Mouse (Mus musculus) layer of hippocampus, postnatal 10 days (tissue): ENCODE data around the gene Ly6g6f. TPM values are rescaled to one million over a fixed set of nuclear protein-coding genes. Genes with fewer than 3 reads are reported as not detected.
"Not testable (repeated sequence)": the region's sequence is repeated elsewhere in the genome, so short reads cannot be mapped to it uniquely, and the experiment has no call there.

Experiments used
- DNase-seq, 2 experiments: peaks; one replicate each; pipeline ENCODE4 v3.0.0; 2021; ENCODE audit warnings: low spot score in 2 of 2
- long read RNA-seq: library from polyadenylated mRNA; stranded (forward); transcript quantifications from one replicate; pipeline ENCODE4 v2.0.0, GENCODE M21; 2023
- total RNA-seq, 2 experiments: library from RNA; stranded (reverse); gene quantifications; 2 replicates each; pipeline ENCODE4 v1.2.3; 2021

Ly6g6f gene
- total RNA-seq = not detected
- long read RNA-seq = 0 reads

DNA sequence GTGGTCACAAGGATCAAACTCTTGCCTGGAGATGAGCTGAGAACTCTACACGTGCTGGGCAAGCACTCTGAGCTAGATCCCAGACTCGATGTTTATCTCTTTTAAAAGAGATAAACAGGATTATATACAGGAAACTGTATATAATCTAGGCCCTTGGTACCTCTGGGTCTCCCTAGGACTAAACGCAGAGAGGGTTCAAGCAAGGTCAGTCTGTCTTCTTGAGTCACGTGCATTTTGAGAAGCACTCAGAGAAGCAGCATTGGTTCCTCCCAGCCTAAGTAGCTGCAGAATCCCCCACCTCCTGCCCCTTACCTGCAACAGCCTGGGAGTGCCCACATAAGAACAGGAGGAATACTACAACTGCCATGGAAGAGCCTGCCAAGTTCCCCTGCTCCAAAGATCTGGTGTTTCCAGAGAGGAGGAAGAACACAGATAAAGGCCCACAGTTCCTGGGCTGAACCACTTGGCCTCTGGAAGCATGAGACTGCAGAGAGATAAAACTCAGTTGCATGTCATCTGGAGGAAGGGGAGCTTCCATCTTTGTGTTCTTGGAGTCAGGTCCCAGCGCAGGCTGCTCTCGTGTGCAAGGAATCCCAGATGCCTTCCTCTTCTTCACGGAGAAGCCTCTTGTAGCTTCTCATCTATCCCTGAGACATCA, at the start of gene Ly6g6f:
Ly6g6f (minus strand) TSS at position 403 of the 658 bp plus-strand sequence.
- DNase-seq = no peak

DNA sequence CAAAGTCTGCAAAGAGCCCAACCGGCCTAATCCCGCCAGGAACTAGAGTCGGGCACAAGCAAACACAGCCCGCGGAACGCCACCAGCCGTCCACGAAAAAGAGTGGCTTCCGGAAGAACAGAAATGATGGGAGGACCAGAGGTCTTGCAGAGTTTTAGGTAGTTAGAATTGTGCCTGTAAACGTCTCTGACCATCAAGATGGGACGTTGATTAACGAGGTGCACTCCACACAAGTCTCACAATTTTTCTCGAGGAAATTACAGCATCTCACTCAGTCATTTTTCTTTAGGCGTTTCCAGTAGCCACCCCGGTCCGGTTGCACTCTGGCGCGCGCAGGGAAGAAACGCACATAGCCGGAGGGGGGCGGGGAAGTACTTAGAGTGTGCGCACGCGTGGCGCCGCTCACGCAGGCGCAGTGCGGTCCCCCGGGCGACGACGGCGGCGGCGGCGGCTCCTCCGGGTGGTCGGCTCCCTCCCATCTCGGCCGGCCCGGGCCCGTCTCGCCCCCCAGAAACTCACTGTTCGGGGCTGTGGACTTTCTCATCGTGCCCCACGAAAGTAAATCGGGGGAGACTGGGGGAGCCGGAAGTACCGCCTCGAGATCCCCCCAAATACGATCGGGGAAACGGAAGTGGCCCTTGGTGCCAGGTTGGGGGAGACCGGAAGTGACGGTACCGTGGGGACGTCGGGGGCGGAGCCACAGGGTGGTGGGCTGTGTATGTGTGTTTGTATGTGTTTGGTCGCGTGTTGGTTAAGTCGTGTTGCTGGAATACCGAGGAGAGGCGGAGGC, 49.6 kb upstream of the Ly6g6f start, which contains the start of gene Bag6:
Bag6 (plus strand) TSS at position 378 of the 790 bp plus-strand sequence.
- peak; percentile 95 to 97 for DNase-seq

DNA sequence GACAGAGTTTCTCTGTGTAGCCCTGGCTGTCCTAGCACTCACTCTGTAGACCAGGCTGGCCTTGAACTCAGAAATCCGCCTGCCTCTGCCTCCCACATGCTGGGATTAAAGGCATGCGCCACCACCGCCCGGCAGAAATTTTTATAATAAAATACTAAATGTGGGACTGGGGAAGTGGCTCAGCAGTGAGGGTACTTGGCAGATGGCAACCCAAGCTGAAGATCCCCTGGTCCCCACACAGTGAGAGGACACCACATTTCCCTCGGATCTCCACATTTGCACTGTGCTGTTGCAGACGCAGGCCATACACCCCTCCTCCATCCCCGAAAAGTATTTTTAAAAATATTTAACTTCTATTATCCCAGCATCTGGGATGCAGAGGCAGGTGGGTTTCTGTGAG, 48.1 kb upstream of the Ly6g6f start:
- DNase-seq = no peak

DNA sequence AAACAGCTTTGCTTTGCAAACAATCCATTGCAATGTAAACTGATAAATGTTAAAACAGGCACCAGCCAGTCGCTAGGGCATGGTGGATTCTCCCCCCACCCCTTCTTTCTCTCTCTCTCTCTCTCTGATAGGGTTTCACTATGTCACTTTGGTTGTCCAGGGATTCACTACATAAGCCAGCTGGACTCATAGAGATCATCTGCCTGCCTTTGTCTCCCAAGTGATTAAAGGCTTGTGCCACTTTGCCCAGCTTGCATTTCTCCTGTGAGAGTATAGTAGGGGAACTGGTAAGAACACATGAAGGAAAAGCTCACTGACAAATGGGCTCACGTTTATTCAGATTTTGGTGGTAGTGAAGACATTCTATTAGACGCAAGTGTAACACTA, 46.8 kb upstream of the Ly6g6f start:
- DNase-seq = no peak

DNA sequence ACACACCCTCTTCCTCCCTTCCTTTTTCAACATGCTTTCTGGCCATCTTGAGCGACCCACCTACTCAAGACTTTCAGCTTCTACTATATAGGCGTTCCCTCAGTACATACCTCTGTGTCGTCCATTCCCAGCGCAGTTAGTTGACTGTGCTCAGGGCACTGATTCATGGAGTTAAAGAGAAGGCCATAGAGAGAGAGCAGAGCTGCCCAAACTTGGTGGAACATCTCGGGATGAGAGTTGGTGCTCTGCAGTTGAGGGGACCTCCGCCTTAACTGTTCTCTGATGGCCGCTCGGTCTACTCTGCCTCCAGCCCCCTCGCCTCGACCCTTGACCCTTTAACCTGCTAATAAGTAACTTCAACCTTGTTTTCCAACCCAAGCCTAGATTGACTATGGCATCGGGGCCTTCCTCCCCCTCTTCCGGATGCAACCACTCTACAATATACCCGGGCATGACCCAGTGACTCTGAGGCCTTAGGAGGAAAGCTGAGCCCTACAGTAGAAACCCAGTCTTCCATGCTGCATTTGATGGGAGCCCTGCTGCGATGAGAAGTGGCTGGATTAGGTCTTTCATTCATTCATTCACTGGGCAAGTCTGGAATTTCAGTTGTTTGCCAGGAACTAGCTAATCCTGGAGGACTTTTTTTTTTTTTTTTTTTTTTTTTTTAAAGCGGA, 46.2 kb upstream of the Ly6g6f start, which contains the start of gene Apom:
Apom (minus strand) TSS at position 551 of the 674 bp plus-strand sequence.
- no peak for DNase-seq

DNA sequence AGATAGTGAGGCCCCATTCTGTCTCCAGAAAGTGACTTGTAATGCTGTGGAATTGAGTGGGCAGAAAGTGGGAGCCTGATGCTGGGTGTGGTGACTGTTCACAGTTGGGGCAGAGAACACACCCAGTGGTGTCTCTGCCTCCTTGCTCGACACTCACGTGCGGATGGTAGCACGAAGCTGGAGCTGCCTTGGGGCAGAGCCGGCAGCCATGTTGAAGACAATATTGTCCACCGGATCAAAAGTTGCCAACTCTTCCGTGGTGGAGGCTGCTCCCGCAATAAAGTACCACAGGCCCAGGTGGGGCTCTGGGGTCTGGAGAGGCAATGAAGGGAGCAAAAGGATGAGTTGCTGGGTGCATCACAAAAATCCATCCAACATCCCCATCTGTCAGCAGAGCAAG, 45.6 kb upstream of the Ly6g6f start:
- DNase-seq = no peak

DNA sequence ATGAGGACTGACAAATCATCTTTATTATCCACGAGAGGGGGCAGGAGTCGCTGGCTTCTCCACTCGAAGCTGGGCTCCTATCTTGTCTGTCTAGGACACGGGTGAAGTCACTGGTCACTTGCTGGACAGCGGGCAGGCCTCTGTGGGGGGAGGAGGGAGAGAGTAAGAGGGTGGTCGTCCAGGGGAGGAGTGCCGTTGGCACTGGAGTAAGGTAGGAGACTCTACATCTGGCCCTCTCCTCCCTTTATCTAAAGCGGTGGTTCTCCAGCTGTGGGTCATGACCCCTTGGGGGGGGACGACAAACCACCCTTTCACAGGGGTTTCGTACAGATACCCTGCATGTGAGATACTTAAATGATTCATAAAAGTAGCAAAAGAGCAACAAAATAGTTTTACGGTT, 43.6 kb upstream of the Ly6g6f start:
- no peak for DNase-seq

DNA sequence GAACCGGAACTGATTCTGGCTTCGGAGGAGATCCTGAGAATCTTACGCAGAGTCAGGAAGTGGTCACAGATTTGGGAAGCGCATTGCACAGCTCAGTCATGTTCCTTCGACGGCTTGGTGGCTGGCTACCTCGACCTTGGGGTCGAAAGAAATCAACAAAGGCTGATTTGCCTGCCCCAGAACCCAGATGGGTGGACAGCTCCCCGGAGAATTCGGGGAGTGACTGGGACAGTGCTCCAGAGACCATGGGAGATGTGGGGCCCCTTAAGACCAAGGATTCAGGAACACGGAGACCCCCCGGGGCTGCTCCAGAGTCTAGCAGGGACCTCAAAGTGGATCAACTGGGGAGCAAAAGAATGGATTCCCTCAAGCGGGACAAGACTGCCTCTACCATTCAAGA, 41.6 kb upstream of the Ly6g6f start:
- no peak for DNase-seq

DNA sequence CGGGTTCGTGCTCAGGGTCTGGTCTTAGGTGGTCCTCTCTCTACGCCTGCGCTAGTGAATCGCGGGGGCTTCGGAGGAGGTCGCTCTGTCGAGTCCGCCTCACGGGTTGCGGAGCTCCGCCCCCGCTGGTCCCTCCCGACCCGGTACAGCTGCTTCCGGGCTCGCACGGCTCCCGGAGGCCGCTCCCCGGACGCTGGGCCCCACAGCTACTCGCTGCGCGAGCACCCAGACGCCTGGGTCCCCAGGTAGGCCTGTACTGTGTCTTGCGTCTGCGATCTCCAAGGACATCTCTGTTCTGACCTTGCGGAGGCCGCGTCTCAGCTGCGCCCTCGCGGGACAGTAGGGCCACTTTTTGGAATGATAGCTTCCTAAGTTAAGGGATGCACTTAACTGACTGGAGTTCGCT, 40.8 kb upstream of the Ly6g6f start, which contains the start of gene D17H6S53E:
D17H6S53E (plus strand) TSS at position 168 of the 406 bp plus-strand sequence.
- peak; percentile 64 to 77 for DNase-seq

DNA sequence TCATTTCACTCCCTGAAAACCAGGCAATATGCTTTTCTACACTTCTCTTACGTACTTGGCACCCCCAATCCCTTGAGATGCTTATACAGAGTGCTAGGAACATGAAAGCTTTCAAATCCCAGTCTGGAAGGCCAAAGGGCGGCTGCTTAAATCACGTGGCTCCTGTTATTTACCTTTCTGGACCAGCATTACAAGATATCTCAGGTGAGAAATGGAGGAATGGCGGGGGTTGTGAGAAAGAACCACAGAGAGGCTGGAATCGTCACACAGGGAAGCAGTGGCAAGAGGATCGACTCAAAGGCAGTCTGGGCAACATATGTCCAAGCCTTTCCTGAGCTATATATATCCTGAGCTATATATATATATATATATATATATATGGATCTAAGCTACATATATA, 40.2 kb upstream of the Ly6g6f start:
- DNase-seq = no peak

DNA sequence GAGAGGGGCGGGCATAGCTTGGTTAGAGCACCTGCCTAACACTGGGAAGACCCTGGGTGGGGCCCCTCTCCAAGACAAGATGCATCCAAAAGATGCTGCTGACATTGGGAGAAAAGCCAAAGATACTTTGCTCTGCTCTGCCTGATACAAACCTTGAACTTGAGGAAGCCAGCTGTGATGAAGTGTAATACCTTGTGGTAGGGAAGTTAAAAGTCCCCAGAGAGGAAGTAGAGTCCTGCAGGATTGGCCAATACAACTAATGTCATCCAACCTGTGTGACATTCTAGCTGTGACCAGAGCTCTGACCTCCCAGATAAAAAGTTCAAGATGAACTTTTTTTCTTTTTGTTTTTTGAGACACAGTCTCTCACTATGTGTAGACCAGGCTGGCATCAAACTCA, 39.7 kb upstream of the Ly6g6f start:
- no peak for DNase-seq

DNA sequence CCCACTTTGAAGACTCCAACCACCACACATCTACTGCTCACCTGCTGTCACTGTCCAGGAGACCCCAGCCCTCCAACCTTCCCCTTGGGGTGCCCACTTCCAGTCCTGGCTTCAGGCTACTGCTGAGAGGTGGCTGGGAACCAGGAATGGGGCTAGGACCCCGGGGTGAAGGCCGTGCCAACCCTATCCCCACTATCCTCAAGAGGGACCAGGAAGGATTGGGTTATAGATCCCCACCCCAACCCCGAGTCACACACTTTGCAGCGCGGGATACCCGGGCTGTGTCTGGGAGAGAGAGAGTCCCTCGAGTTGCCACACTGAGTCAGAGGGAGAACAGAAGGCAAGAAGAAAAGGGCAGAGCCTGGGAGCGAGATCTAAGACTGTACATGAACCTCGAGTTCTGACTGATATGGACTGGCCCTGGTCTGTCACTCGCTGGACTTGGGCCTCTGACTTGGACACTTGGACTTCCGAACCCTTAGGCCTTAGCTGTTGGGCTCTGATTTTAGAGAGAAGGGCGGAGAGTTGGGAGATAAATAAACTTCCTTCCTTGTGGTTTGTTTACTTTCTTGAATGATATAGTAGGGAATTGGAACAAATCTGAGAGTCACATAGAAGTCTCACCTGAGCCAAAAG, 39.0 kb upstream of the Ly6g6f start:
- not testable (repeated sequence) for DNase-seq

DNA sequence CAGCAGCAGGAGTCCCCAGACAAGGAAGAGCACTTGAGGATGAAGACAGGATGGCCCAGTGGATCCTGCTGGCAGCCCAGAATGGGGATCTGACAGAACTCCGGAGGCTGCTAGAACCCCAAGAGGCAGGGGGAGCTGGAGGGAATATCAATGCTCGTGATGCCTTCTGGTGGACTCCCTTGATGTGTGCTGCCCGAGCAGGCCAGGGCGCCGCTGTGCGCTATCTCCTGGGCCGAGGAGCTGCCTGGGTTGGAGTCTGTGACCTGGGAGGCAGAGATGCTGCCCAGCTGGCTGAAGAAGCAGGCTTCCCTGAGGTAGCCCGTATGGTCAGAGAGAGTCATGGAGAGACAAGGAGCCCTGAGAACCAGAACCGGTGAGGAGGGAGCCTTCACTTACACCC, 37.9 kb upstream of the Ly6g6f start:
- not testable (repeated sequence) for DNase-seq

DNA sequence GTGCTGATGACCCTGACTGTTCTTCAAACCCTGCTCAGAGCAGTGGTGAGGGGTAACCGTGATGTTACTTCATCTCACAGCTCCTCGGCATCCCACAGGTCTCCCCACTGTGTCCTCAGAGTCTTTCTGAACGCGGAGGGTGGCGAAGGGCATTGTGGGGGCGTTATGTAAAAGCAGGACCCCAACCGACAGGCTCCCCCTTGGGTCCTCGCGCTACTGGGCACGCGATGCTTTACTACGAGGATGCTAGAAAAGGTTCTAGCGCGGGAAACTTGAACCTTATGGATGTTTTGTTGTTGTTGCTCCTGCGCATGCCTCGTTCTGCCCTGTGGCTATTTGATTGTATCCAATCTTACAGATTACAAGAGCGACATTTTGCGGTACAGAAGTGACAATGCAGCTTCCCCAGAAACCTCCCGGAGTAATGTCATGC, 36.5 kb upstream of the Ly6g6f start, which contains the start of gene Csnk2b:
Csnk2b (minus strand) TSS at position 183 of the 433 bp plus-strand sequence.
- DNase-seq = peak; percentile 62

DNA sequence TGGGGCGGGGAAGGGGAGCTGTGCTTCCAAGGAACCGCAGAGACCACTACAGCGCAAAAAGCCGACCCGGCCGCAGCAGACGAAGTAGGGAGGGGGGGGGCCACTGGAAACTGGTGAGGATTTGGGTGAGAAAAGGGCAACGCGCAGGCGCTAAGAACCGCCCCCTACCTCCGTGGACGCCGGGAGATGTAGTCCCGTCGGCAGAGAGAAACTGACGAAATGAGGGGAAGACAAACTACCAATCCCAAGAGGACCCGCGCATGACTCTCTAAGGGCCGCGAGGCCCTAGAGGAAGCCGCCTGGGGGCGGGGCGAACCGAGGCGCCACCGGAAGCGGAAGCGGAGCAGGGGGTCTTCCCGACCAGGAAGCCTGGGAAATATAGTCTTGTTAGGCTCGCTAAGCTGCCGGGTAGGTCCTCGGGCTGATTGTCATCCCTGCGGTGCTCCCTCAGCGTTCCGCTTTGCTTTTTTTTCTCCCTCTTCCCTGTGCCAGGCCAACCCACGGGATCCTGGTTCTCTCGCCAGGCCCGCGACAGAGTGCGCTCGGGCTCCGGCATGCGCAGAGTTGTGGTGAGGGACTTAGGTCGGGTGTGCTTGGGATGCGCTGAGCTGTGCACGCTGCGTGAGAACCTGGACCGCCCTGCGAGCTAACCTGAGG, 35.9 kb upstream of the Ly6g6f start, which contains the start of gene Gpank1:
Gpank1 (plus strand) TSS at position 313 of the 657 bp plus-strand sequence.
- DNase-seq = peak; percentile 96 to 97

DNA sequence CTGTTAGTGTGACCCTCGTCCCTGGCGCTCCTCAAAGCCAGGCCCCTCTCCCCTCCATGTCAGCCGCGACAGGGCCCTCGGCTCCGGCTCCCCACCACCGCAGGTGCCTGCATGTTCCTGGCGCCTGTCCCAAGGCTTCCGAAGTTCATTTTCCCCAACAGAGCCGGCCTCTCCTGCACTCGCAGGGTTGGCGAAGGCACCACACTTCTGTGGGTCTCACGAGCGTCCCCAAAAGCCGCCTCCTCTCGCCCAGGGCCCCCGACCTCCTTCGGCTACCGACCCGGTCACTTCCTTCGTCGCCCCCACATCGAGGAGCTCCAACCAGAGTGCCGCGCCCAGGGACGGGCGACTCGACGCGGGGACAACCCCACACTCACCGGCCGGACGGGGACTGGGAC, 35.3 kb upstream of the Ly6g6f start:
- DNase-seq = no peak

DNA sequence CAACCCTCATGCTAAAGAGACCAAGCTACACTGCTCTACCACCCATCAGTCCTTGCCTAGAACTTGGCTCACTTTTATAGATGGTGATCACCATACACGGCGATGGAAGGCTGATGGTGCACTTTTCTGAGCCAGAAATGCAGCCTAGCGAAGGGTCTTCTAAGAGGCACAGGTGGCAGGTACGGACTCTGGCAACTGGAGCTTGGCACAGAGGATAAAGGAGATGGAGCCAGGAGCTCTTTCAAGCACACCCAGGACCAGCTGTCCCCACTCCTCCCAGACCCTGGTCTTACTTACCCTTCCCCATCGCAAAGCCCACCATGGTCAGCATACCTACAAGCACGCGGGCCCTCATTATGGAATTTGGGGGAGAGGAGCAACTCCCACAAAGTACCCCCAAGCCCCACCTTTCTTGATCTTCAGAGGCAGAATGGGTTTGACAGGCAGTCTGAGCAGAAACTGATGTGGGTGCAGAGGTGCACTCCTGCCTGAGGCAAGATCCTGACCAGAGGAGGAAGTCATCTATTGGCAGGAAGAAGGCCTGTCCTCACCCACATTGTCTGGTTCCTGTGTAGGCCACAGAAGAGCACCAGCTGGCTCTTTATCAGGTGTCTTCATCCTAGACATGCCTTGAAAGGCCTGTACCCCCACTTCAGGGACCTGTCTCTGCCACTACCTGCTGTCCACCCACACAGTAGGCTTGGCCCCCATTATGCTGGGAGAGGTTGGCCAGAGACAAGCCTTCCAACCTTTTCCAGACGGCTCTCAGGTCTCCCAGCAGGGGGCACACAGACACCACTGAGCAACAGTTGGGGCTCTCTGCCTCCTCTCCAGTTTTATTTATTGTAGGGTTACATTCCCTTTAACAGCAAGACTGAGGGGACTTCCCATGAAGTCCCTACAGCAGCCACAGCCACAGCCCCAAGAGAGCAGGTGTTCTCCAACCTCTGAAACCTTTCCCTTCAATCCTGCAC, 29.9 kb upstream of the Ly6g6f start, which contains the start of gene Ly6g5b:
Ly6g5b (minus strand) TSS at position 383 of the 974 bp plus-strand sequence.
- peak in 1 of 2 experiments; percentile 43 for DNase-seq

DNA sequence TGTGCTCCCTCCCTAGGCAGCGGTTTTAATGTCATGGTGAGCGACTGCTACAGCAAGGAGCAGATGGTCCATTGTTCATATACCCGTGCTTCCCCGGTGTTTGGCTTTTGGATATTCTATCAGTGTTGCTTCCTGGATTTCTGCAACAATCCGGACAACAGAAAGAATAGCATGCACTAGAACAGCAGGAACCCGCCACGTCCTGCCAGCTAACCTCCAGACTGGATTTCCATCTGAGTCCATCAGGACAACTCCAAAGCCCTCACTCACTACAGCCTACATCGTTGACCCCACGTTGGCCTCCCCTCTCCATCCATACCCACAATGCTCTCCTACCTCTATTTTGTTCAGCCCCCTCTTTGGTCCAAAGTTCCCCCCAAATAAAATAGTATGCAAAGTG, 26.4 kb upstream of the Ly6g6f start:
- DNase-seq = no peak

DNA sequence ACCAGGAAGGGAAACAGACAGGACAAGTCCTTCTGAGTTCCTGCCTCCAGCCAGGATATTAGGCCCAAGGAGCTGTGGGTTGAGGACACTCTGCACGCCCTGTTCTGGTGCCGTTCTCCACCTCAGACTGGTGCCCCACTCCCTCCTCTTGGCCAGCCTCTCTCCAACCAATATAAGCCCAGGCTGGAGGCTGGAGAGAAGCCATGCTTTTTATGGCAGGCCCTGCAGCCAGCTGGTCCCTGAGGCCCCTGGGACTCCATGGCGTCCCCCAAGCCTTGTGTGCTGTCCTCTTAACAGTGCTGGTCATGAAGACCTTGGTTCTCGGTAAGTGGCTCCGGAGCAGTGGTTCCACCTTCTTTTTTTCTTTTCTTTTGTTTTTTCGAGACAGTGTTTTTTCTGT, 22.7 kb upstream of the Ly6g6f start, which contains the start of gene Ly6g5c:
Ly6g5c (plus strand) TSS at position 183 of the 400 bp plus-strand sequence.
- no peak for DNase-seq
